8 mouse cellular contexts compared by ENCODE assay signal in the genomic region with DNA sequence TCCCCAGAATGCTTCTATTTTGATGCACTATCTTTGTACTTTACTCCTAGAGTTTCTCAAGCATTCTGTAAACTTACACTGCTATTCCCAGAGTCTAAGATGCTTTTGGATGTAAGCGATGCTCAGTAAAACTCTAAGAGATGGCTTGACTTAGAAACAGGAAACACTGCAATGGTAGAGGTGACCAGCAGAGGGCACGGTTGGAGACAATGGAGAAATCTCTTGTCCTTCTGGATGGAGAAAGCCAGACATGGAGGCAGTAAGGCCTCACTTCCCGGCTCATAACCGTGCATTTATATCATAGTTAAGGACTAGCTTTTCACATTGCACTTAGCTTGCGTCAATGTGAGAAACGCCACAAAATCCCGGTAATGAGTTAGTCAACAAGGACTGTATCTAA. TPM values are rescaled to one million over a fixed set of nuclear protein-coding genes. Genes with fewer than 3 reads are reported as not detected.
DNase-seq lines count a peak whose midpoint lies in the region; ATAC-seq and TF ChIP-seq lines count a peak whose summit lies in the region.

No protein-coding gene starts in this region.

- no peak for TF ChIP-seq POLR2A in testis, adult 2 months (IDR thresholded peaks at IDR 0.05; ENCODE audit: control insufficient read depth, low read depth, low read length)

- intact Hi-C loops in left cerebral cortex, postnatal 25 days (cut with DNase I): no loop called here

- H3K4me3 ChIP-seq in intestine, embryonic 14.5 days (ENCODE audit: low read depth, low read length): no peak overlapping the region
- H3K4me3 ChIP-seq in intestine, embryonic 15.5 days (replicated peaks): no peak overlapping the region
- H3K4me3 ChIP-seq in testis, adult 2 months (ENCODE audit: control insufficient read depth, low read depth, low read length): no peak overlapping the region

- no peaks in the 10 kb centered on the region for H3K27me3 ChIP-seq in intestine, embryonic 14.5 days (replicated peaks; ENCODE audit: control insufficient read depth, insufficient read depth, low read length)
- H3K27me3 ChIP-seq in intestine, embryonic 15.5 days (replicated peaks): no peaks in the 10 kb centered on the region
- H3K27me3 ChIP-seq in testis, adult 2 months (ENCODE audit: control insufficient read depth, insufficient read depth, low read length): no peaks in the 10 kb centered on the region
- no peaks in the 10 kb centered on the region; the same call in 1 of the 2 replicates for H3K27me3 ChIP-seq in splenic B cell, adult 2 months (ENCODE audit: control insufficient read depth, insufficient read depth, low read length, poor library complexity, severe bottlenecking)

- no peak overlapping the region for H3K9ac ChIP-seq in intestine, embryonic 14.5 days (ENCODE audit: low read length)
- no peak overlapping the region for H3K9ac ChIP-seq in intestine, embryonic 15.5 days

- H3K4me1 ChIP-seq in intestine, embryonic 14.5 days (replicated peaks; ENCODE audit: control insufficient read depth, insufficient read depth, low read length): no peaks in the 10 kb centered on the region
- H3K4me1 ChIP-seq in intestine, embryonic 15.5 days (replicated peaks): no peaks in the 10 kb centered on the region
- H3K4me1 ChIP-seq in testis, adult 2 months (ENCODE audit: control insufficient read depth, insufficient read depth, low read length): no peaks in the 10 kb centered on the region

- H3K4me2 ChIP-seq in intestine, embryonic 14.5 days (ENCODE audit: low read length): no peak overlapping the region
- no peak overlapping the region for H3K4me2 ChIP-seq in intestine, embryonic 15.5 days (replicated peaks)

- H3K9me3 ChIP-seq in intestine, embryonic 14.5 days (ENCODE audit: control insufficient read depth, low read length): no peaks in the 10 kb centered on the region
- H3K9me3 ChIP-seq in intestine, embryonic 15.5 days: no peaks in the 10 kb centered on the region

- H3K36me3 ChIP-seq in intestine, embryonic 14.5 days (ENCODE audit: control insufficient read depth, insufficient read depth, low read length): no peaks in the 10 kb centered on the region
- no peaks in the 10 kb centered on the region for H3K36me3 ChIP-seq in intestine, embryonic 15.5 days
- H3K36me3 ChIP-seq in testis, adult 2 months (ENCODE audit: control insufficient read depth, insufficient read depth, low read length): no peaks in the 10 kb centered on the region
- H3K36me3 ChIP-seq in splenic B cell, adult 2 months (ENCODE audit: control insufficient read depth, insufficient read depth, low read length, poor library complexity, severe bottlenecking): no peaks in the 10 kb centered on the region

- 72% methylated on average over 7 of the region's 7 CpGs for WGBS in intestine, embryonic 14.5 days
- 70% methylated on average over 7 of the region's 7 CpGs for WGBS in intestine, embryonic 15.5 days

- no peak overlapping the region for H3K27ac ChIP-seq in intestine, embryonic 14.5 days (ENCODE audit: low read depth)
- no peak overlapping the region for H3K27ac ChIP-seq in intestine, embryonic 15.5 days
- H3K27ac ChIP-seq in testis, adult 2 months (ENCODE audit: control insufficient read depth, insufficient read depth, low read depth, low read length): no peak overlapping the region

- peak; percentile 60 for DNase-seq in intestine, embryonic 14.5 days (ENCODE audit: low spot score)
- DNase-seq in testis, postnatal 14 days (ENCODE audit: low spot score): no peak
- DNase-seq in embryo, embryonic 10 days (ENCODE audit: low spot score): peak; percentile 79
- DNase-seq in splenic B cell, adult 2 months (ENCODE audit: low read depth, low spot score): peak; percentile 27
- no peak for DNase-seq in left cerebral cortex, postnatal 25 days (ENCODE audit: low spot score in 2 of 2)
- no peak for DNase-seq in layer of hippocampus, postnatal 10 days (ENCODE audit: low spot score in 2 of 2)

- no peak for ATAC-seq in intestine, embryonic 14.5 days (replicated peaks; ENCODE audit: low FRiP score, low TSS enrichment, low read depth)
- ATAC-seq in intestine, embryonic 15.5 days: no peak

- TF ChIP-seq CTCF in testis, adult 2 months (IDR thresholded peaks at IDR 0.05; ENCODE audit: control insufficient read depth, insufficient read depth, insufficient replicate concordance, low read depth, low read length): 0 out of 2 replicates have a peak, but pooled peaks have one; percentile 20

RNA-seq across cellular contexts. Expression of gene Gmpr, which starts 53.3 kb away (rescaled TPM):
- 33.6 and 35.9 TPM in 2 replicates for polyA plus RNA-seq in intestine, embryonic 14.5 days (2014; fragmentation: Nextera tagmentation; extraction: Ambion mirVana)
- polyA plus RNA-seq in intestine, embryonic 15.5 days (2015; fragmentation: Nextera tagmentation; extraction: Ambion mirVana): 26.9 and 28.7 TPM in 2 replicates
- polyA plus RNA-seq in testis, adult 2 months (2012; rRNA removed): 6.4 and 7.4 TPM in 2 replicates
- total RNA-seq in left cerebral cortex, postnatal 25 days (2021): 10 to 100 TPM; 41.8 to 47.4 TPM
- total RNA-seq in layer of hippocampus, postnatal 10 days (2021): 10 to 100 TPM; 56.0 to 58.2 TPM

Comparison
In these comparisons a context has a peak if more than half of its experiments do, and no peak if none do; other contexts are left out.
1. DNase-seq: peak in intestine, embryonic 14.5 days (single experiment), embryo, embryonic 10 days (single experiment) and splenic B cell, adult 2 months (single experiment); none in testis, postnatal 14 days (single experiment), left cerebral cortex, postnatal 25 days (0 of 2) and layer of hippocampus, postnatal 10 days (0 of 2).